Mouse (Mus musculus): ENCODE measurements at regions not wholly inside any gene's neighbourhood (a gene's known extent, or its start where the extent isn't known, plus 50 kb on each side); places are given as distances from the start of the nearest gene placed in this dataset.

- H3K36me3 ChIP-seq: no peaks in the 10 kb centered on the region
- H3K4me1 ChIP-seq (replicated peaks): no peaks in the 10 kb centered on the region
- no peaks in the 10 kb centered on the region for H3K9me3 ChIP-seq (replicated peaks)
- 0 out of 2 replicates have a peak, but pooled peaks have one; percentile 22 for ATAC-seq (ENCODE audit: insufficient number of reproducible peaks, low FRiP score)
- H3K27ac ChIP-seq (ENCODE audit: poor library complexity, severe bottlenecking): no peak overlapping the region
- no peak overlapping the region for H3K4me3 ChIP-seq
- no peaks in the 10 kb centered on the region for H3K27me3 ChIP-seq (replicated peaks)
- WGBS: 79% methylated on average over 3 of the region's 3 CpGs
- no peak overlapping the region for H3K9ac ChIP-seq
- H3K4me2 ChIP-seq: no peak overlapping the region
Observed at GRCm38 (mm10) chr14:11417857-11418256, 61.3 kb upstream of the Gm3839 start.

- no peak overlapping the region for H3K4me3 ChIP-seq
- no peaks in the 10 kb centered on the region for H3K4me1 ChIP-seq (replicated peaks)
- H3K9me3 ChIP-seq (replicated peaks): no peaks in the 10 kb centered on the region
- WGBS: 37% methylated on average over 1 of the region's 1 CpGs
- no peak overlapping the region for H3K9ac ChIP-seq
- H3K36me3 ChIP-seq: no peaks in the 10 kb centered on the region
- ATAC-seq (ENCODE audit: insufficient number of reproducible peaks, low FRiP score): no peak
- no peak overlapping the region for H3K27ac ChIP-seq (ENCODE audit: poor library complexity, severe bottlenecking)
- H3K4me2 ChIP-seq: no peak overlapping the region
- no peaks in the 10 kb centered on the region for H3K27me3 ChIP-seq (replicated peaks)
Observed at GRCm38 (mm10) chr14:11422306-11422705, 65.8 kb upstream of the Gm3839 start.

- H3K36me3 ChIP-seq: no peaks in the 10 kb centered on the region
- H3K4me2 ChIP-seq: no peak overlapping the region
- 70% methylated on average over 16 of the region's 16 CpGs for WGBS
- no peaks in the 10 kb centered on the region for H3K27me3 ChIP-seq (replicated peaks)
- H3K9me3 ChIP-seq (replicated peaks): no peaks in the 10 kb centered on the region
- no peak overlapping the region for H3K9ac ChIP-seq
- H3K4me3 ChIP-seq: no peak overlapping the region
- ATAC-seq (ENCODE audit: insufficient number of reproducible peaks, low FRiP score): no peak
- no peak overlapping the region for H3K27ac ChIP-seq (ENCODE audit: poor library complexity, severe bottlenecking)
- H3K4me1 ChIP-seq (replicated peaks): no peaks in the 10 kb centered on the region
Observed at GRCm38 (mm10) chr14:11428256-11429240, 72.0 kb upstream of the Gm3839 start.

GRCm38 (mm10) chr14:11435166-11435784 is 78.7 kb upstream of the Gm3839 start:
- no peaks in the 10 kb centered on the region for H3K36me3 ChIP-seq
- no peak for ATAC-seq (ENCODE audit: insufficient number of reproducible peaks, low FRiP score)
- WGBS: 81% methylated on average over 7 of the region's 7 CpGs
- no peak overlapping the region for H3K27ac ChIP-seq (ENCODE audit: poor library complexity, severe bottlenecking)
- no peaks in the 10 kb centered on the region for H3K27me3 ChIP-seq (replicated peaks)
- no peak overlapping the region for H3K9ac ChIP-seq
- H3K4me3 ChIP-seq: no peak overlapping the region
- H3K4me2 ChIP-seq: no peak overlapping the region
- H3K4me1 ChIP-seq (replicated peaks): no peaks in the 10 kb centered on the region
- H3K9me3 ChIP-seq (replicated peaks): no peaks in the 10 kb centered on the region

- no peaks in the 10 kb centered on the region for H3K4me1 ChIP-seq (replicated peaks)
- no peaks in the 10 kb centered on the region for H3K27me3 ChIP-seq (replicated peaks)
- H3K36me3 ChIP-seq: no peaks in the 10 kb centered on the region
- no peak overlapping the region for H3K27ac ChIP-seq (ENCODE audit: poor library complexity, severe bottlenecking)
- H3K4me3 ChIP-seq: no peak overlapping the region
- no peak for ATAC-seq (ENCODE audit: insufficient number of reproducible peaks, low FRiP score)
- 61% methylated on average over 2 of the region's 2 CpGs for WGBS
- no peak overlapping the region for H3K4me2 ChIP-seq
- H3K9ac ChIP-seq: no peak overlapping the region
- H3K9me3 ChIP-seq (replicated peaks): no peaks in the 10 kb centered on the region
Observed at GRCm38 (mm10) chr14:11438611-11439010, 82.1 kb upstream of the Gm3839 start.

GRCm38 (mm10) chr14:11440176-11440575 is 83.7 kb upstream of the Gm3839 start:
- ATAC-seq (ENCODE audit: insufficient number of reproducible peaks, low FRiP score): no peak
- Histone ChIP-seq H3K9me3 (replicated peaks) (no peaks in the 10 kb centered on the region), H3K27ac (ENCODE audit: poor library complexity, severe bottlenecking) (no peak overlapping the region), H3K27me3 (replicated peaks) (no peaks in the 10 kb centered on the region), H3K4me2 (no peak overlapping the region), H3K9ac (no peak overlapping the region), H3K4me1 (replicated peaks) (no peaks in the 10 kb centered on the region), H3K36me3 (no peaks in the 10 kb centered on the region), H3K4me3 (no peak overlapping the region)
- WGBS: 64% methylated on average over 2 of the region's 2 CpGs

- Histone ChIP-seq H3K27me3 (replicated peaks) (no peaks in the 10 kb centered on the region), H3K4me2 (no peak overlapping the region), H3K9me3 (replicated peaks) (peaks cover 3% of the 10 kb centered on the region; the same call in 1 of the 2 replicates), H3K27ac (ENCODE audit: poor library complexity, severe bottlenecking) (no peak overlapping the region), H3K9ac (no peak overlapping the region), H3K36me3 (no peaks in the 10 kb centered on the region), H3K4me3 (no peak overlapping the region), H3K4me1 (replicated peaks) (no peaks in the 10 kb centered on the region)
- WGBS: 75% methylated on average over 2 of the region's 2 CpGs
- no peak for ATAC-seq (ENCODE audit: insufficient number of reproducible peaks, low FRiP score)
Observed at GRCm38 (mm10) chr14:11449958-11450357, 93.4 kb upstream of the Gm3839 start.

GRCm38 (mm10) chr14:11477731-11478130 is 75.6 kb upstream of the Ptprg start:
- Histone ChIP-seq H3K4me2 (no peak overlapping the region), H3K27me3 (replicated peaks) (no peaks in the 10 kb centered on the region), H3K9ac (no peak overlapping the region), H3K27ac (ENCODE audit: poor library complexity, severe bottlenecking) (no peak overlapping the region), H3K4me1 (replicated peaks) (no peaks in the 10 kb centered on the region), H3K36me3 (no peaks in the 10 kb centered on the region), H3K4me3 (no peak overlapping the region), H3K9me3 (replicated peaks) (no peaks in the 10 kb centered on the region)
- 81% methylated on average over 3 of the region's 3 CpGs for WGBS
- ATAC-seq (ENCODE audit: insufficient number of reproducible peaks, low FRiP score): no peak

- 60% methylated on average over 4 of the region's 4 CpGs for WGBS
- Histone ChIP-seq H3K9me3 (replicated peaks) (no peaks in the 10 kb centered on the region), H3K9ac (no peak overlapping the region), H3K4me3 (no peak overlapping the region), H3K4me2 (no peak overlapping the region), H3K36me3 (no peaks in the 10 kb centered on the region), H3K4me1 (replicated peaks) (no peaks in the 10 kb centered on the region), H3K27me3 (replicated peaks) (no peaks in the 10 kb centered on the region), H3K27ac (ENCODE audit: poor library complexity, severe bottlenecking) (no peak overlapping the region)
- no peak for ATAC-seq (ENCODE audit: insufficient number of reproducible peaks, low FRiP score)
Observed at GRCm38 (mm10) chr14:11482151-11482550, 71.2 kb upstream of the Ptprg start.

GRCm38 (mm10) chr14:11486287-11486686 is 67.0 kb upstream of the Ptprg start:
- 48% methylated on average over 3 of the region's 3 CpGs for WGBS
- ATAC-seq (ENCODE audit: insufficient number of reproducible peaks, low FRiP score): no peak

GRCm38 (mm10) chr14:11501744-11502143 is 51.6 kb upstream of the Ptprg start:
- H3K4me3 ChIP-seq: no peak overlapping the region
- WGBS: 81% methylated on average over 7 of the region's 7 CpGs
- no peak overlapping the region for H3K4me2 ChIP-seq
- no peak overlapping the region for H3K9ac ChIP-seq
- 0 out of 2 replicates have a peak, but pooled peaks cover 4% of the 10 kb centered on the region for H3K9me3 ChIP-seq (replicated peaks)
- H3K4me1 ChIP-seq (replicated peaks): no peaks in the 10 kb centered on the region
- H3K36me3 ChIP-seq: no peaks in the 10 kb centered on the region
- no peaks in the 10 kb centered on the region for H3K27me3 ChIP-seq (replicated peaks)
- ATAC-seq (ENCODE audit: insufficient number of reproducible peaks, low FRiP score): no peak
- no peak overlapping the region for H3K27ac ChIP-seq (ENCODE audit: poor library complexity, severe bottlenecking)

More at GRCm38 (mm10) chr14:11486287-11486686, 67.0 kb upstream of the Ptprg start:
- H3K27ac ChIP-seq (ENCODE audit: poor library complexity, severe bottlenecking): no peak overlapping the region
- no peak overlapping the region for H3K9ac ChIP-seq
- H3K36me3 ChIP-seq: no peaks in the 10 kb centered on the region
- no peak overlapping the region for H3K4me2 ChIP-seq
- no peaks in the 10 kb centered on the region for H3K9me3 ChIP-seq (replicated peaks)
- H3K4me1 ChIP-seq (replicated peaks): no peaks in the 10 kb centered on the region
- no peak overlapping the region for H3K4me3 ChIP-seq
- H3K27me3 ChIP-seq (replicated peaks): no peaks in the 10 kb centered on the region

All from heart, embryonic 12.5 days (tissue).